Comparison of ENCODE assay signal across 20 mouse cellular contexts in the genomic region with DNA sequence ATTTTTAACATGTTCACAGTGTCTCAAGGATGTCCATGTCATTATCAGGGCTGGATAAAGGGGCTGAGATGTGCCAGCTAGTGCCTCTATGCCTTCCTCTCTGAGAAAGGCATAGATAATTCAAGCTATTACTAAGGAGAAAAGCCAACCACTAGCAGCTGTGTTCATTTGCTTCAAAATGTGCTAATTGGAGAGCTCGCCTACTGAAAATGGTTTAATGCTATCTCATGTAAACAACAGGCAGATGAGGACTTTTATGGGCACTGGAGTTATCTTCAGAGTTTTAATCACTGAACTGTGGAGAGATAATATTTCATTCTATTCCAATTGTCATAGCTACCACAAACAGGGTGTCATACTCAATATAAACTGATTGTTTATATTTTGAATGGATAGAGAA. TPM values are rescaled to one million over a fixed set of nuclear protein-coding genes. Genes with fewer than 3 reads are reported as not detected.
DNase-seq lines count a peak whose midpoint lies in the region; ATAC-seq and TF ChIP-seq lines count a peak whose summit lies in the region.
"Had no signal": no experiment of that assay in that cellular context is flagged by ENCODE, and none has a peak within 500 bp of the region (broad histone marks: within the 10 kb centered on the region; RNA-seq: fewer than 3 reads in every experiment).

No protein-coding gene starts in this region.

- no peaks in the 10 kb centered on the region for H3K79me2 ChIP-seq in MEL (ENCODE audit: control insufficient read depth, insufficient read depth, low read length, poor library complexity)

- WGBS in intestine, embryonic 14.5 days: 49% methylated on average over 1 of the region's 1 CpGs
- WGBS in intestine, embryonic 16.5 days: 53% methylated on average over 1 of the region's 1 CpGs

- no peak for ATAC-seq in intestine, embryonic 14.5 days (replicated peaks; ENCODE audit: low FRiP score, low TSS enrichment, low read depth)
- ATAC-seq in intestine, embryonic 16.5 days: no peak
- peak; percentile 11 for ATAC-seq in megakaryocyte progenitor cell, adult 5-6 weeks (replicated peaks; ENCODE audit: poor library complexity)
- ATAC-seq: forebrain, embryonic 14.5 days; forebrain, embryonic 16.5 days had no signal

- H3K27ac ChIP-seq in intestine, embryonic 14.5 days (ENCODE audit: low read depth): no peak overlapping the region
- H3K27ac ChIP-seq in intestine, embryonic 16.5 days (ENCODE audit: low read length): no peak overlapping the region
- H3K27ac ChIP-seq in MEL (ENCODE audit: control insufficient read depth, low read depth, low read length): no peak overlapping the region
- H3K27ac ChIP-seq: embryonic facial prominence, embryonic 13.5 days; embryonic facial prominence, embryonic 15.5 days; forebrain, embryonic 10.5 days; forebrain, embryonic 12.5 days had no signal

- H3K27me3 ChIP-seq in intestine, embryonic 14.5 days (replicated peaks; ENCODE audit: control insufficient read depth, insufficient read depth, low read length): no peaks in the 10 kb centered on the region
- H3K27me3 ChIP-seq in intestine, embryonic 16.5 days (replicated peaks; ENCODE audit: control insufficient read depth, insufficient read depth, low read length): no peaks in the 10 kb centered on the region
- no peaks in the 10 kb centered on the region for H3K27me3 ChIP-seq in MEL (ENCODE audit: control insufficient read depth in 1 of 2, insufficient read depth in 2 of 2, low read length in 2 of 2)
- H3K27me3 ChIP-seq: CH12.LX; embryonic facial prominence, embryonic 13.5 days; embryonic facial prominence, embryonic 15.5 days; forebrain, embryonic 12.5 days had no signal

- no peaks in the 10 kb centered on the region for H3K36me3 ChIP-seq in intestine, embryonic 14.5 days (ENCODE audit: control insufficient read depth, insufficient read depth, low read length)
- no peaks in the 10 kb centered on the region for H3K36me3 ChIP-seq in intestine, embryonic 16.5 days (ENCODE audit: control insufficient read depth, insufficient read depth, low read length)
- H3K36me3 ChIP-seq in MEL (ENCODE audit: control insufficient read depth in 1 of 2, insufficient read depth in 2 of 2, low read length in 2 of 2): peaks cover 0 to 15% of the 10 kb centered on the region in 2 experiments
- H3K36me3 ChIP-seq: embryonic facial prominence, embryonic 13.5 days; embryonic facial prominence, embryonic 15.5 days; forebrain, embryonic 10.5 days; forebrain, embryonic 12.5 days; G1E had no signal

- DNase-seq in intestine, embryonic 14.5 days (ENCODE audit: low spot score): peak; percentile 34
- peak; percentile 10 for DNase-seq in MEL (ENCODE audit: low read depth, low spot score)
- peak; percentile 19 for DNase-seq in brain, embryonic 14.5 days (ENCODE audit: low read depth)
- no peak for DNase-seq in T-cell, adult 2 months (ENCODE audit: low spot score)
- no peak for DNase-seq in urinary bladder, postnatal 14 days (ENCODE audit: low spot score)
- no peak for DNase-seq in thymus, postnatal 14 days
- DNase-seq: cerebellum, adult 11-12 months; cerebellum, adult 2 months; cerebellum, adult 9-10 months had no signal

- TF ChIP-seq RAD21 in MEL (IDR thresholded peaks at IDR 0.05; ENCODE audit: low read depth, low read length): no peak

- H3K9me3 ChIP-seq in intestine, embryonic 14.5 days (ENCODE audit: control insufficient read depth, low read length): no peaks in the 10 kb centered on the region
- no peaks in the 10 kb centered on the region for H3K9me3 ChIP-seq in intestine, embryonic 16.5 days (ENCODE audit: control insufficient read depth, low read length)
- H3K9me3 ChIP-seq in MEL (replicated peaks; ENCODE audit: insufficient read depth, low read length): no peaks in the 10 kb centered on the region
- H3K9me3 ChIP-seq: embryonic facial prominence, embryonic 13.5 days; embryonic facial prominence, embryonic 15.5 days; forebrain, embryonic 10.5 days; forebrain, embryonic 12.5 days had no signal

- H3K4me2 ChIP-seq in intestine, embryonic 14.5 days (ENCODE audit: low read length): no peak overlapping the region
- H3K4me2 ChIP-seq in intestine, embryonic 16.5 days (ENCODE audit: low read depth, low read length): no peak overlapping the region
- H3K4me2 ChIP-seq: embryonic facial prominence, embryonic 13.5 days; embryonic facial prominence, embryonic 15.5 days; forebrain, embryonic 12.5 days had no signal

- H3K4me1 ChIP-seq in intestine, embryonic 14.5 days (replicated peaks; ENCODE audit: control insufficient read depth, insufficient read depth, low read length): no peaks in the 10 kb centered on the region
- no peaks in the 10 kb centered on the region for H3K4me1 ChIP-seq in intestine, embryonic 16.5 days (ENCODE audit: control insufficient read depth, insufficient read depth, low read length)
- peaks cover 5 to 7% of the 10 kb centered on the region in 2 experiments for H3K4me1 ChIP-seq in MEL (ENCODE audit: control insufficient read depth in 1 of 2, insufficient read depth in 2 of 2, low read length in 2 of 2)
- H3K4me1 ChIP-seq: forebrain, embryonic 10.5 days; forebrain, embryonic 12.5 days had no signal

- no peak overlapping the region for H3K4me3 ChIP-seq in intestine, embryonic 14.5 days (ENCODE audit: low read depth, low read length)
- H3K4me3 ChIP-seq in intestine, embryonic 16.5 days (ENCODE audit: low read length): no peak overlapping the region
- H3K4me3 ChIP-seq in MEL (ENCODE audit: control insufficient read depth in 1 of 2, insufficient read depth in 1 of 2, low read depth in 2 of 2, low read length in 2 of 2): no peak overlapping the region
- H3K4me3 ChIP-seq: embryonic facial prominence, embryonic 13.5 days; embryonic facial prominence, embryonic 15.5 days; erythroblast, embryonic 14.5 days; forebrain, embryonic 10.5 days; forebrain, embryonic 12.5 days had no signal

- H3K9ac ChIP-seq in intestine, embryonic 14.5 days (ENCODE audit: low read length): no peak overlapping the region
- no peak overlapping the region for H3K9ac ChIP-seq in intestine, embryonic 16.5 days (ENCODE audit: low read depth, low read length)
- no peak overlapping the region for H3K9ac ChIP-seq in MEL (ENCODE audit: control insufficient read depth, low read depth, low read length, poor library complexity, severe bottlenecking)
- H3K9ac ChIP-seq: embryonic facial prominence, embryonic 13.5 days; embryonic facial prominence, embryonic 15.5 days; forebrain, embryonic 12.5 days had no signal

- no peak; a peak in 1 of 4 replicates for TF ChIP-seq EP300 in MEL (IDR thresholded peaks at IDR 0.05; ENCODE audit: low read depth in 1 of 2, low read length in 2 of 2)

- no peak for TF ChIP-seq CTCF in MEL (IDR thresholded peaks at IDR 0.05 in 2 of 3, conservative IDR thresholded peaks at IDR 0.05 in 1 of 3; ENCODE audit: control insufficient read depth in 1 of 3, insufficient read depth in 1 of 3, low read depth in 2 of 3, low read length in 3 of 3, poor library complexity in 1 of 3, severe bottlenecking in 1 of 3)
- no peak for TF ChIP-seq CTCF in brain, embryonic 14.5 days (IDR thresholded peaks at IDR 0.05; ENCODE audit: borderline replicate concordance, extremely low read depth, insufficient read depth, insufficient read length)

- TF ChIP-seq POLR2A in MEL (IDR thresholded peaks at IDR 0.05; ENCODE audit: control insufficient read depth in 1 of 2, insufficient read depth in 1 of 2, low read depth in 1 of 2, low read length in 2 of 2, poor library complexity in 1 of 2): no peak
- TF ChIP-seq POLR2A in brain, embryonic 14.5 days (IDR thresholded peaks at IDR 0.05; ENCODE audit: borderline replicate concordance, extremely low read depth, insufficient read depth, insufficient read length, poor library complexity, severe bottlenecking): no peak

TF ChIP-seq in MEL, 35 proteins besides CTCF, POLR2A, EP300 and RAD21:
- TF ChIP-seq GABPA (IDR thresholded peaks at IDR 0.05; ENCODE audit: low read depth, low read length): no peak
- TF ChIP-seq GATA1 (IDR thresholded peaks at IDR 0.05; ENCODE audit: low read depth, low read length): peak; percentile 38; the same call in 1 of the 2 replicates
- TF ChIP-seq BHLHE40 (IDR thresholded peaks at IDR 0.05; ENCODE audit: borderline replicate concordance, low read depth, low read length): no peak
- TF ChIP-seq SMC3 (IDR thresholded peaks at IDR 0.05; ENCODE audit: low read depth, low read length): no peak
- TF ChIP-seq ZKSCAN1 (IDR thresholded peaks at IDR 0.05; ENCODE audit: low read depth, low read length): no peak
- peak; percentile 43; the same call in 1 of the 2 replicates for TF ChIP-seq ETS1 (IDR thresholded peaks at IDR 0.05; ENCODE audit: low read depth, low read length)

RNA-seq across cellular contexts. Expression of a gene that starts 36.3 kb away (rescaled TPM):
- polyA plus RNA-seq in intestine, embryonic 14.5 days (2014; fragmentation: Nextera tagmentation; extraction: Ambion mirVana): 7.3 and 7.9 TPM in 2 replicates
- 3.3 and 3.7 TPM in 2 replicates for polyA plus RNA-seq in intestine, embryonic 16.5 days (2015; fragmentation: Nextera tagmentation; extraction: Ambion mirVana)
- total RNA-seq in MEL (2012; rRNA removed): 12.1 and 14.3 TPM in 2 replicates
- polyA plus RNA-seq in MEL (2012; ENCODE audit: insufficient read depth in 1 of 2, insufficient read length in 2 of 2, low read depth in 1 of 2, low replicate concordance in 2 of 2, missing spikeins in 1 of 2): 10 to 100 TPM; 11.5 to 74.0 TPM
- 3.7 and 5.7 TPM in 2 replicates for polyA plus RNA-seq in brain, embryonic 14.5 days (2012; rRNA removed)
- 127 and 144 TPM in 2 replicates for total RNA-seq in megakaryocyte progenitor cell, adult 5-6 weeks (2015)
- total RNA-seq in megakaryocyte progenitor cell, adult 5-6 weeks (2017): 88.8 and 109 TPM in 2 replicates
- polyA plus RNA-seq: G1E had no signal

Comparison
In these comparisons a context has a peak if more than half of its experiments do, and no peak if none do; other contexts are left out.
1. DNase-seq: peak in intestine, embryonic 14.5 days (single experiment), MEL (single experiment) and brain, embryonic 14.5 days (single experiment); none in T-cell, adult 2 months (single experiment), urinary bladder, postnatal 14 days (single experiment) and thymus, postnatal 14 days (single experiment).